Mouse (Mus musculus) megakaryocyte, embryonic 14.5 days (primary cell): Measurements from ENCODE around the gene Glyat.

ENCODE experiments used
- FLI1 ChIP-seq: IDR thresholded peaks from 2 replicates; pipeline ENCODE4 v1.6.1; 2012; ENCODE audit warnings: low read length, inconsistent platforms, mixed read lengths
- GATA1 ChIP-seq: IDR thresholded peaks from 3 replicates; pipeline ENCODE4 v1.6.1; 2012; ENCODE audit warnings: mixed read lengths, low read length, inconsistent platforms, borderline replicate concordance

GRCm38 (mm10) chr19:12591908-12592307 is 41.2 kb upstream of the Glyat start:
- no peak for TF ChIP-seq GATA1
- no peak for TF ChIP-seq FLI1
